Mouse (Mus musculus): Measurements from ENCODE around the gene Zdhhc1. TPM values are rescaled to one million over a fixed set of nuclear protein-coding genes. Genes with fewer than 3 reads are reported as not detected.
A peak's percentile ranks its signal among the peaks of the same experiment; 100 is the strongest.

The Zdhhc1 gene
- total RNA-seq, 2 experiments from 2014 or later: 10.1 to 11.2 TPM

- intact Hi-C loops (cut with DNase I; ENCODE audit: low total_unique reads): loop anchor here (5.0 kb wide), 1 partner anchor 38 kb away; no protein-coding TSS in a partner anchor
- DNase-seq: peak; percentile 32
Measured at GRCm38 (mm10) chr8:105438865-105439264, 57.8 kb downstream of the Zdhhc1 start.

GRCm38 (mm10) chr8:105437078-105437748, 59.5 kb downstream of the Zdhhc1 start:
- no peak for DNase-seq
- intact Hi-C loops (cut with DNase I; ENCODE audit: low total_unique reads): loop anchor here (5.0 kb wide), 1 partner anchor 40 kb away; no protein-coding TSS in a partner anchor

- DNase-seq: no peak
- intact Hi-C loops (cut with DNase I; ENCODE audit: low total_unique reads): loop anchor here (5.0 kb wide), 1 partner anchor 41 kb away; no protein-coding TSS in a partner anchor
Measured at GRCm38 (mm10) chr8:105436218-105436617, 60.5 kb downstream of the Zdhhc1 start.

- intact Hi-C loops (cut with DNase I; ENCODE audit: low total_unique reads): no loop called here
- DNase-seq: no peak
Measured at GRCm38 (mm10) chr8:105434136-105434535, 62.6 kb downstream of the Zdhhc1 start.

- no peak for DNase-seq
- intact Hi-C loops (cut with DNase I; ENCODE audit: low total_unique reads): no loop called here
Measured at GRCm38 (mm10) chr8:105433511-105433910, 63.2 kb downstream of the Zdhhc1 start.

GRCm38 (mm10) chr8:105433021-105433420, 63.7 kb downstream of the Zdhhc1 start:
- intact Hi-C loops (cut with DNase I; ENCODE audit: low total_unique reads): no loop called here
- DNase-seq: no peak

GRCm38 (mm10) chr8:105431743-105432515, 64.8 kb downstream of the Zdhhc1 start:
- DNase-seq: no peak
- intact Hi-C loops (cut with DNase I; ENCODE audit: low total_unique reads): no loop called here

- no peak for DNase-seq
- intact Hi-C loops (cut with DNase I; ENCODE audit: low total_unique reads): no loop called here
Measured at GRCm38 (mm10) chr8:105426878-105427277, 69.8 kb downstream of the Zdhhc1 start.

Other genes with a start within 250 kb of the Zdhhc1 start
- 1 to 10 TPM; 5.1 to 6.1 TPM for gene B3gnt9, start 241.7 kb downstream of the Zdhhc1 start, total RNA-seq (2021)
- gene Tradd, start 232.3 kb downstream of the Zdhhc1 start, total RNA-seq (2021): 1 to 10 TPM; 2.8 to 3.9 TPM
- 1 to 10 TPM; 1.3 TPM for gene Fbxl8, start 232.3 kb downstream of the Zdhhc1 start, total RNA-seq (2021)
- 1 to 10 TPM in 1 of 2 experiments, under 1 TPM in 1; 0.95 to 1.4 TPM for gene Hsf4, start 227.1 kb downstream of the Zdhhc1 start, total RNA-seq (2021)
- 10 to 100 TPM; 24.1 to 27.3 TPM for gene Nol3, start 220.8 kb downstream of the Zdhhc1 start, total RNA-seq (2021)
- gene 4931428F04Rik, start 207.0 kb downstream of the Zdhhc1 start, total RNA-seq (2021): 1 to 10 TPM in 1 of 2 experiments, under 1 TPM in 1; 0.84 to 1.3 TPM
- gene Exoc3l, start 200.8 kb downstream of the Zdhhc1 start, total RNA-seq (2021): 1 to 10 TPM; 3.4 to 3.7 TPM
- gene E2f4, start 199.2 kb downstream of the Zdhhc1 start, total RNA-seq (2021): 10 to 100 TPM; 15.4 to 17.2 TPM
- under 1 TPM; 0.40 to 0.45 TPM for gene Elmo3, start 191.3 kb downstream of the Zdhhc1 start, total RNA-seq (2021)
- gene Lrrc29, start 170.6 kb downstream of the Zdhhc1 start, total RNA-seq (2021): 1 to 10 TPM in 1 of 2 experiments, under 1 TPM in 1; 0.76 to 1.6 TPM
- 10 to 100 TPM; 20.6 to 21.5 TPM for gene Tmem208, start 170.5 kb downstream of the Zdhhc1 start, total RNA-seq (2021)
- 10 to 100 TPM; 12.1 to 15.6 TPM for gene Fhod1, start 148.9 kb downstream of the Zdhhc1 start, total RNA-seq (2021)
- 1 to 10 TPM in 1 of 2 experiments, under 1 TPM in 1; 0.84 to 1.0 TPM for gene Slc9a5, start 148.1 kb downstream of the Zdhhc1 start, total RNA-seq (2021)
- gene Plekhg4, start 123.6 kb downstream of the Zdhhc1 start, total RNA-seq (2021): under 1 TPM; 0.07 to 0.08 TPM
- under 1 TPM in 1 of 2 experiments, not detected in 1; 0.21 TPM for gene Kctd19, start 83.4 kb downstream of the Zdhhc1 start, total RNA-seq (2021)
- gene Lrrc36, start 83.3 kb downstream of the Zdhhc1 start, total RNA-seq (2021): under 1 TPM; 0.53 to 0.97 TPM
- gene Tppp3, start 25.4 kb downstream of the Zdhhc1 start, total RNA-seq (2021): 100 to 1,000 TPM; 191 to 254 TPM
- 1 to 10 TPM; 1.9 to 2.1 TPM for gene Hsd11b2, start 21.9 kb upstream of the Zdhhc1 start, total RNA-seq (2021)
- gene Atp6v0d1, start 69.1 kb upstream of the Zdhhc1 start, total RNA-seq (2021): 10 to 100 TPM; 43.2 to 44.7 TPM
- gene Ripor1, start 108.4 kb upstream of the Zdhhc1 start, total RNA-seq (2021): 10 to 100 TPM; 18.9 to 20.6 TPM
- gene Ctcf, start 139.7 kb upstream of the Zdhhc1 start, total RNA-seq (2021): 10 to 100 TPM; 34.5 TPM
- 1 to 10 TPM in 1 of 2 experiments, under 1 TPM in 1; 0.73 to 1.7 TPM for gene Agrp, start 140.5 kb upstream of the Zdhhc1 start, total RNA-seq (2021)
- under 1 TPM; 0.18 to 0.35 TPM for gene Carmil2, start 189.4 kb upstream of the Zdhhc1 start, total RNA-seq (2021)
- gene Acd, start 204.2 kb upstream of the Zdhhc1 start, total RNA-seq (2021): 10 to 100 TPM in 1 of 2 experiments, 1 to 10 TPM in 1; 9.2 to 10.3 TPM
- 1 to 10 TPM; 5.2 to 7.0 TPM for gene Pard6a, start 204.2 kb upstream of the Zdhhc1 start, total RNA-seq (2021)
- not detected for gene 4933405L10Rik, start 210.8 kb upstream of the Zdhhc1 start, total RNA-seq (2021)
- gene Enkd1, start 211.3 kb upstream of the Zdhhc1 start, total RNA-seq (2021): 1 to 10 TPM; 1.6 to 1.7 TPM

Data from gastrocnemius, postnatal 14 days (tissue).